8 mouse cellular contexts compared by ENCODE assay signal in the genomic region with DNA sequence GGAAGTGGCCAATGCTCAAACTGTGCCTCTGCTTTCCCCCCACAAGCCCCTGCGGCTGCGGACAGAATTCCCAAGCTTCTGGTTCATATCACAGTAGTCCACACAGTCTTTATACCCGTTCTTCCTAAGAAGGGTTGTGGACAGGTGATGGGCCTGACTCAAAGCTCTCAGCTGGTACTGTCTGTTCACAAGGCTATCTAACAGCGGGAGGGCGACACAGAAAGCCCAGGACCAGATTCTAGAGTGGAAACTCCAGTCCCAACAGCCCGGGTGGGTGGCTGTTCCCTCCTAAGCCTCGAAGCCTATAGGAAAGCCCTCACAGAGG. TPM values are rescaled to one million over a fixed set of nuclear protein-coding genes. Genes with fewer than 3 reads are reported as not detected.
DNase-seq lines count a peak whose midpoint lies in the region; ATAC-seq lines count a peak whose summit lies in the region.

No protein-coding gene starts in this region.

- no peaks in the 10 kb centered on the region for H3K9me3 ChIP-seq in kidney, embryonic 16.5 days (ENCODE audit: low read length)
- no peaks in the 10 kb centered on the region for H3K9me3 ChIP-seq in embryonic facial prominence, embryonic 10.5 days
- H3K9me3 ChIP-seq in hindbrain, embryonic 15.5 days: no peaks in the 10 kb centered on the region
- H3K9me3 ChIP-seq in midbrain, embryonic 16.5 days (replicated peaks; ENCODE audit: control insufficient read depth, low read length, poor library complexity, severe bottlenecking): no peaks in the 10 kb centered on the region

- no peak for ATAC-seq in kidney, embryonic 16.5 days (ENCODE audit: low FRiP score, low TSS enrichment)
- peak; percentile 2; the same call in 1 of the 2 replicates for ATAC-seq in hindbrain, embryonic 15.5 days (ENCODE audit: low FRiP score, low read depth)
- peak; percentile 19; the same call in 1 of the 2 replicates for ATAC-seq in midbrain, embryonic 16.5 days

- 38% methylated on average over 7 of the region's 7 CpGs for WGBS in kidney, embryonic 16.5 days
- WGBS in embryonic facial prominence, embryonic 10.5 days: 23% methylated on average over 7 of the region's 7 CpGs
- WGBS in hindbrain, embryonic 15.5 days: 23% methylated on average over 7 of the region's 7 CpGs
- 24% methylated on average over 7 of the region's 7 CpGs for WGBS in midbrain, embryonic 16.5 days

- H3K36me3 ChIP-seq in kidney, embryonic 16.5 days (ENCODE audit: insufficient read depth, low read length): no peaks in the 10 kb centered on the region
- no peaks in the 10 kb centered on the region for H3K36me3 ChIP-seq in embryonic facial prominence, embryonic 10.5 days (replicated peaks)
- no peaks in the 10 kb centered on the region for H3K36me3 ChIP-seq in hindbrain, embryonic 15.5 days
- H3K36me3 ChIP-seq in midbrain, embryonic 16.5 days (ENCODE audit: control insufficient read depth, insufficient read depth, low read length): no peaks in the 10 kb centered on the region

- H3K4me1 ChIP-seq in kidney, embryonic 16.5 days (ENCODE audit: insufficient read depth, low read length): peaks cover 46% of the 10 kb centered on the region
- peaks cover 62% of the 10 kb centered on the region for H3K4me1 ChIP-seq in embryonic facial prominence, embryonic 10.5 days
- H3K4me1 ChIP-seq in hindbrain, embryonic 15.5 days (replicated peaks): peaks cover 30% of the 10 kb centered on the region
- peaks cover 23% of the 10 kb centered on the region for H3K4me1 ChIP-seq in midbrain, embryonic 16.5 days (ENCODE audit: control insufficient read depth, insufficient read depth, low read length)

- DNase-seq in kidney, postnatal 25 days: no peak
- no peak for DNase-seq in embryonic facial prominence, embryonic 10.5 days (ENCODE audit: low spot score)
- DNase-seq in embryo, embryonic 9.5 days (ENCODE audit: extremely low spot score): no peak
- no peak for DNase-seq in adipocyte (ENCODE audit: low spot score)
- no peak for DNase-seq in frontal cortex, adult 2 months (ENCODE audit: extremely low spot score in 1 of 2, low spot score in 1 of 2)

- no peaks in the 10 kb centered on the region for H3K27me3 ChIP-seq in kidney, embryonic 16.5 days (ENCODE audit: insufficient read depth, low read length)
- no peaks in the 10 kb centered on the region for H3K27me3 ChIP-seq in embryonic facial prominence, embryonic 10.5 days (replicated peaks; ENCODE audit: low read depth, poor library complexity, severe bottlenecking)
- H3K27me3 ChIP-seq in hindbrain, embryonic 15.5 days: no peaks in the 10 kb centered on the region
- H3K27me3 ChIP-seq in midbrain, embryonic 16.5 days (ENCODE audit: control insufficient read depth, insufficient read depth, low read depth, low read length): no peaks in the 10 kb centered on the region

- peak overlapping the region; percentile 80 for H3K27ac ChIP-seq in kidney, embryonic 16.5 days (ENCODE audit: low read length)
- H3K27ac ChIP-seq in embryonic facial prominence, embryonic 10.5 days (replicated peaks): peak overlapping the region; percentile 87
- peak overlapping the region; percentile 81 for H3K27ac ChIP-seq in hindbrain, embryonic 15.5 days (replicated peaks)
- peak overlapping the region; percentile 80 for H3K27ac ChIP-seq in midbrain, embryonic 16.5 days (ENCODE audit: low read length)

- peak overlapping the region; percentile 52 for H3K4me3 ChIP-seq in kidney, embryonic 16.5 days (ENCODE audit: low read length)
- H3K4me3 ChIP-seq in embryonic facial prominence, embryonic 10.5 days: peak overlapping the region; percentile 53
- H3K4me3 ChIP-seq in hindbrain, embryonic 15.5 days: peak overlapping the region; percentile 38
- peak overlapping the region; percentile 38 for H3K4me3 ChIP-seq in midbrain, embryonic 16.5 days (ENCODE audit: low read depth, low read length)

- peak overlapping the region; percentile 65 for H3K9ac ChIP-seq in kidney, embryonic 16.5 days (replicated peaks; ENCODE audit: low read length)
- peak overlapping the region; percentile 22; the same call in 1 of the 2 replicates for H3K9ac ChIP-seq in hindbrain, embryonic 15.5 days
- peak overlapping the region; percentile 63 for H3K9ac ChIP-seq in midbrain, embryonic 16.5 days (ENCODE audit: low read depth, low read length)

- H3K4me2 ChIP-seq in kidney, embryonic 16.5 days (replicated peaks; ENCODE audit: low read depth, low read length): peak overlapping the region; percentile 87
- peak overlapping the region; percentile 81 for H3K4me2 ChIP-seq in hindbrain, embryonic 15.5 days
- peak overlapping the region; percentile 85 for H3K4me2 ChIP-seq in midbrain, embryonic 16.5 days (ENCODE audit: low read length)

RNA-seq across cellular contexts. Expression of a gene that starts 31.2 kb away (rescaled TPM):
- 30.6 and 31.9 TPM in 2 replicates for polyA plus RNA-seq in kidney, embryonic 16.5 days (2015; fragmentation: Nextera tagmentation; extraction: Ambion mirVana)
- polyA plus RNA-seq in embryonic facial prominence, embryonic 10.5 days (2016; fragmentation: Nextera tagmentation; extraction: Ambion mirVana): 35.9 and 42.0 TPM in 2 replicates
- 68.9 and 71.1 TPM in 2 replicates for polyA plus RNA-seq in hindbrain, embryonic 15.5 days (2015; fragmentation: Nextera tagmentation; extraction: Ambion mirVana)
- 52.7 and 66.3 TPM in 2 replicates for polyA plus RNA-seq in midbrain, embryonic 16.5 days (2015; fragmentation: Nextera tagmentation; extraction: Ambion mirVana)
- 46.3 and 53.3 TPM in 2 replicates for polyA plus RNA-seq in frontal cortex, adult 2 months (2012; rRNA removed)

RNA-seq across cellular contexts. Expression of a gene that starts 41.1 kb away (rescaled TPM):
- 30.1 and 32.9 TPM in 2 replicates for polyA plus RNA-seq in kidney, embryonic 16.5 days (2015; fragmentation: Nextera tagmentation; extraction: Ambion mirVana)
- polyA plus RNA-seq in embryonic facial prominence, embryonic 10.5 days (2016; fragmentation: Nextera tagmentation; extraction: Ambion mirVana): 27.0 TPM in 2 replicates
- 18.6 and 24.6 TPM in 2 replicates for polyA plus RNA-seq in hindbrain, embryonic 15.5 days (2015; fragmentation: Nextera tagmentation; extraction: Ambion mirVana)
- 18.5 and 19.1 TPM in 2 replicates for polyA plus RNA-seq in midbrain, embryonic 16.5 days (2015; fragmentation: Nextera tagmentation; extraction: Ambion mirVana)
- 49.0 and 50.3 TPM in 2 replicates for polyA plus RNA-seq in frontal cortex, adult 2 months (2012; rRNA removed)
